22 mouse cellular contexts compared by ENCODE assay signal in the genomic region with DNA sequence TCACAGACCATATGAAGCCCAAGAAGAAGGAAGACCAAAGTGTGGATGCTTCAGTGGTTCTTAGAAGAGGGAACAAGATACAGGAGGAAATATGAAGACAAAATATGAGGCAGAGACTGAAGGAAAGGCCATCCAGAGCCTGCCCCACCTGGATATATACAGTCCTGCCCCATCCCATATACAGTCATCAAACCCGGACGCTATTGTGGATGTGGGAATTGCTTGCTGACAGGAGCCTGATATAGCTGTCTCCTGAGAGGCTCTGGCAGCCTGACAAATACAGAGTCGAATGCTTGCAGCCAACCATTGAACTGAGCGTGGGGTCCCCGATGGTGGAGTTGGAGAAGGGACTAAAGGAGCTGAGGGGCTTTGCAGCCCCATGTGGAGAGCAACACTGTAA. TPM values are rescaled to one million over a fixed set of nuclear protein-coding genes. Genes with fewer than 3 reads are reported as not detected.
A peak's percentile ranks its signal among the peaks of the same experiment; 100 is the strongest.
DNase-seq lines count a peak whose midpoint lies in the region; ATAC-seq and TF ChIP-seq lines count a peak whose summit lies in the region.
"Had no signal": no experiment of that assay in that cellular context is flagged by ENCODE, and none has a peak within 500 bp of the region (broad histone marks: within the 10 kb centered on the region; RNA-seq: fewer than 3 reads in every experiment).

No protein-coding gene starts in this region.

- no peaks in the 10 kb centered on the region for H3K27me3 ChIP-seq in heart, adult 2 months (ENCODE audit: control insufficient read depth, insufficient read depth, low read length)
- H3K27me3 ChIP-seq in heart, embryonic 15.5 days = no peaks in the 10 kb centered on the region
- H3K27me3 ChIP-seq in heart, embryonic 16.5 days (ENCODE audit: control insufficient read depth, insufficient read depth, low read length) = no peaks in the 10 kb centered on the region
- H3K27me3 ChIP-seq: CH12.LX had no signal

- H3K4me3 ChIP-seq in heart, adult 2 months = no peak overlapping the region
- H3K4me3 ChIP-seq in heart, embryonic 15.5 days = no peak overlapping the region
- no peak overlapping the region for H3K4me3 ChIP-seq in heart, embryonic 16.5 days (ENCODE audit: low read length)

- intact Hi-C loops in heart, adult 2 months (cut with DNase I) = loop anchor here (5.0 kb wide), 1 partner anchor 42 kb away; no protein-coding TSS in a partner anchor
- intact Hi-C loops in heart, postnatal 14 days (cut with DNase I) = no loop called here

- peak; percentile 74 for DNase-seq in heart, adult 11 months
- no peak for DNase-seq in heart, adult 2 months
- DNase-seq in heart, postnatal 14 days = no peak
- no peak for DNase-seq in heart, adult 9 months (ENCODE audit: low spot score in 2 of 2)
- DNase-seq: adrenal gland, adult 2 months; adrenal gland, adult 8-10 months; adrenal gland, postnatal 10 days; adrenal gland, postnatal 14 days; adrenal gland, postnatal 25 days; adrenal gland, postnatal 36 days; B cell, adult 2 months; cerebellum, adult 11 months; cerebellum, adult 11-12 months; cerebellum, adult 18-20 months had no signal

- H3K36me3 ChIP-seq in heart, adult 2 months (ENCODE audit: control insufficient read depth, insufficient read depth, low read length) = no peaks in the 10 kb centered on the region
- no peaks in the 10 kb centered on the region for H3K36me3 ChIP-seq in heart, embryonic 15.5 days
- H3K36me3 ChIP-seq in heart, embryonic 16.5 days (ENCODE audit: control insufficient read depth, insufficient read depth) = no peaks in the 10 kb centered on the region
- H3K36me3 ChIP-seq: G1E had no signal

- H3K9ac ChIP-seq in heart, adult 2 months (ENCODE audit: low read depth, low read length) = no peak overlapping the region
- no peak overlapping the region for H3K9ac ChIP-seq in heart, embryonic 15.5 days
- H3K9ac ChIP-seq in heart, embryonic 16.5 days (ENCODE audit: low read length) = no peak overlapping the region

- H3K79me2 ChIP-seq in heart, adult 2 months (replicated peaks; ENCODE audit: control insufficient read depth, insufficient read depth, low read length) = no peaks in the 10 kb centered on the region

- no peak for TF ChIP-seq CTCF in heart, adult 2 months (IDR thresholded peaks at IDR 0.05)

- TF ChIP-seq POLR2A in heart, adult 2 months (IDR thresholded peaks at IDR 0.05; ENCODE audit: insufficient read depth, low read depth, low read length) = no peak

- H3K4me2 ChIP-seq in heart, embryonic 15.5 days = no peak overlapping the region
- no peak overlapping the region for H3K4me2 ChIP-seq in heart, embryonic 16.5 days (ENCODE audit: low read depth, low read length)

- ATAC-seq in heart, embryonic 15.5 days (replicated peaks; ENCODE audit: insufficient number of reproducible peaks, insufficient read depth, low FRiP score, low read depth) = peak; percentile 10; the same call in 1 of the 2 replicates
- ATAC-seq in heart, embryonic 16.5 days (replicated peaks; ENCODE audit: extremely low read depth, insufficient read depth, low FRiP score) = peak; percentile 52; the same call in 1 of the 2 replicates
- ATAC-seq: activated CD4-positive, CD25-positive, alpha-beta regulatory T cell, adult 4 months; CD4-positive, CD25-positive, alpha-beta regulatory T cell, adult 4 months; Patski had no signal

- H3K4me1 ChIP-seq in heart, adult 2 months (ENCODE audit: control insufficient read depth, insufficient read depth, low read length) = no peaks in the 10 kb centered on the region
- H3K4me1 ChIP-seq in heart, embryonic 15.5 days (replicated peaks) = peaks cover 11% of the 10 kb centered on the region
- 0 out of 2 replicates have a peak, but pooled peaks cover 6% of the 10 kb centered on the region for H3K4me1 ChIP-seq in heart, embryonic 16.5 days (ENCODE audit: control insufficient read depth, insufficient read depth, low read length)

- no peak overlapping the region for H3K27ac ChIP-seq in heart, adult 2 months
- H3K27ac ChIP-seq in heart, embryonic 15.5 days = no peak overlapping the region
- H3K27ac ChIP-seq in heart, embryonic 16.5 days (ENCODE audit: low read length) = no peak overlapping the region

- H3K9me3 ChIP-seq in heart, embryonic 15.5 days (replicated peaks) = no peaks in the 10 kb centered on the region
- no peaks in the 10 kb centered on the region for H3K9me3 ChIP-seq in heart, embryonic 16.5 days (replicated peaks; ENCODE audit: control insufficient read depth, low read length)

- WGBS in heart, adult 2 months = 43% methylated on average over 5 of the region's 5 CpGs
- WGBS in heart, embryonic 15.5 days = 27% methylated on average over 5 of the region's 5 CpGs
- WGBS in heart, embryonic 16.5 days = 35% methylated on average over 5 of the region's 5 CpGs

- TF ChIP-seq EP300 in heart, adult 2 months (IDR thresholded peaks at IDR 0.05; ENCODE audit: insufficient read depth, low read depth, low read length) = no peak

RNA-seq across cellular contexts. Expression of a gene that starts 13.6 kb away (rescaled TPM):
- total RNA-seq in heart, adult 2 months (2021) = 10 to 100 TPM; 18.1 to 22.3 TPM
- polyA plus RNA-seq in heart, adult 2 months (2012; rRNA removed) = 7.1 and 11.3 TPM in 2 replicates
- polyA plus RNA-seq in heart, embryonic 15.5 days (2015; fragmentation: Nextera tagmentation; extraction: Ambion mirVana) = 6.5 and 6.7 TPM in 2 replicates
- total RNA-seq in heart, postnatal 14 days (2021) = 10 to 100 TPM; 29.7 to 29.8 TPM
- polyA plus RNA-seq in heart, embryonic 16.5 days (2015; fragmentation: Nextera tagmentation; extraction: Ambion mirVana) = 5.3 and 6.7 TPM in 2 replicates
- total RNA-seq: MEL had no signal
